Mouse (Mus musculus) MEL (cell line): ENCODE data around the gene Pkd1l2. TPM values are rescaled to one million over a fixed set of nuclear protein-coding genes. Genes with fewer than 3 reads are reported as not detected.

Experiments
- DNase-seq: peaks from one replicate; pipeline ENCODE4 v3.0.0; 2011; ENCODE audit warnings: low read depth, low spot score
- H3K27ac ChIP-seq: 2 replicates; pipeline ENCODE4 v1.5.1; 2012; ENCODE audit warnings: low read depth, mild to moderate bottlenecking, control low read depth, low read length, moderate library complexity; ENCODE audit not compliant: control insufficient read depth
- H3K27me3 ChIP-seq, 2 experiments: fragments of 150-350 bp in 1 of 2; sonication (generic) in 1 of 2; 2 replicates each; pipeline ENCODE4 v1.6.1; 2012; ENCODE audit warnings: low read length in 2 of 2, mild to moderate bottlenecking in 2 of 2, improper control_type of control experiment in 1 of 2, moderate library complexity in 1 of 2; ENCODE audit not compliant: insufficient read depth in 2 of 2, control insufficient read depth in 1 of 2
- H3K36me3 ChIP-seq, 2 experiments: 2 replicates each; pipeline ENCODE4 v1.6.1; 2012 to 2014; ENCODE audit warnings: low read length in 2 of 2, improper control_type of control experiment in 1 of 2, inconsistent platforms in 1 of 2, mild to moderate bottlenecking in 1 of 2; ENCODE audit not compliant: insufficient read depth in 2 of 2, control insufficient read depth in 1 of 2
- H3K4me1 ChIP-seq, 2 experiments: fragments of 150-350 bp in 1 of 2; sonication (generic) in 1 of 2; 2 replicates each; pipeline ENCODE4 v1.6.1; 2012; ENCODE audit warnings: low read length in 2 of 2, improper control_type of control experiment in 1 of 2, mild to moderate bottlenecking in 1 of 2; ENCODE audit not compliant: insufficient read depth in 2 of 2, control insufficient read depth in 1 of 2
- H3K4me3 ChIP-seq, 2 experiments: fragments of 150-350 bp in 1 of 2; sonication (generic) in 1 of 2; 2 replicates each; pipeline ENCODE4 v1.5.1; 2012; ENCODE audit warnings: low read depth in 2 of 2, low read length in 2 of 2, mild to moderate bottlenecking in 2 of 2, moderate library complexity in 2 of 2, control low read depth in 1 of 2, improper control_type of control experiment in 1 of 2; ENCODE audit not compliant: control insufficient read depth in 1 of 2, insufficient read depth in 1 of 2
- H3K79me2 ChIP-seq: 2 replicates; pipeline ENCODE4 v1.6.1; 2012; ENCODE audit warnings: mild to moderate bottlenecking, low read length, moderate library complexity; ENCODE audit not compliant: control insufficient read depth, poor library complexity, insufficient read depth
- H3K9ac ChIP-seq: 2 replicates; pipeline ENCODE4 v1.6.1; 2012; ENCODE audit warnings: low read depth, mild to moderate bottlenecking, control low read depth, low read length, moderate library complexity; ENCODE audit not compliant: control insufficient read depth, poor library complexity, severe bottlenecking
- H3K9me3 ChIP-seq: fragments of 150-350 bp; sonication (generic); replicated peaks from 2 replicates; pipeline ENCODE4 v1.6.1; 2012; ENCODE audit warnings: mild to moderate bottlenecking, low read length, improper control_type of control experiment, moderate library complexity; ENCODE audit not compliant: insufficient read depth
- CHD1 ChIP-seq: IDR thresholded peaks from 2 replicates; pipeline ENCODE4 v1.6.1; 2012; ENCODE audit warnings: low read depth, mild to moderate bottlenecking, inconsistent platforms, low read length, improper control_type of control experiment
- CHD2 ChIP-seq: IDR thresholded peaks from 2 replicates; pipeline ENCODE4 v1.6.1; 2011; ENCODE audit warnings: low read length, improper control_type of control experiment
- CTCF ChIP-seq, 3 experiments: IDR thresholded peaks in 2 of 3; conservative IDR thresholded peaks in 1 of 3; 2 replicates each; pipeline ENCODE4 v1.5.1; 2011 to 2012; ENCODE audit warnings: low read length in 3 of 3, low read depth in 2 of 3, mild to moderate bottlenecking in 2 of 3, improper control_type of control experiment in 1 of 3, inconsistent platforms in 1 of 3, mixed read lengths in 1 of 3, moderate library complexity in 1 of 3; ENCODE audit not compliant: control insufficient read depth in 1 of 3, insufficient read depth in 1 of 3, poor library complexity in 1 of 3, severe bottlenecking in 1 of 3
- E2F4 ChIP-seq: IDR thresholded peaks from 2 replicates; pipeline ENCODE4 v1.6.1; 2011; ENCODE audit warnings: low read depth, low read length, improper control_type of control experiment, borderline replicate concordance
- ELF1 ChIP-seq: IDR thresholded peaks from 2 replicates; pipeline ENCODE4 v1.6.1; 2014; ENCODE audit warnings: low read depth, mild to moderate bottlenecking, inconsistent platforms, low read length, improper control_type of control experiment, moderate library complexity
- EP300 ChIP-seq, 2 experiments: IDR thresholded peaks; 2 replicates each; pipeline ENCODE4 v1.6.1; 2011; ENCODE audit warnings: improper control_type of control experiment in 2 of 2, low read length in 2 of 2, low read depth in 1 of 2, mild to moderate bottlenecking in 1 of 2
- ETS1 ChIP-seq: IDR thresholded peaks from 2 replicates; pipeline ENCODE4 v1.6.1; 2012; ENCODE audit warnings: low read depth, mild to moderate bottlenecking, inconsistent platforms, low read length, improper control_type of control experiment, moderate library complexity
- GABPA ChIP-seq: IDR thresholded peaks from 2 replicates; pipeline ENCODE4 v1.6.1; 2012; ENCODE audit warnings: low read depth, mild to moderate bottlenecking, inconsistent platforms, low read length, improper control_type of control experiment, moderate library complexity
- GATA1 ChIP-seq: IDR thresholded peaks from 2 replicates; pipeline ENCODE4 v1.6.1; 2011; ENCODE audit warnings: low read depth, low read length, improper control_type of control experiment
- HCFC1 ChIP-seq: IDR thresholded peaks from 2 replicates; pipeline ENCODE4 v1.6.1; 2012; ENCODE audit warnings: low read depth, mild to moderate bottlenecking, inconsistent platforms, low read length, improper control_type of control experiment, moderate library complexity
- JUND ChIP-seq: IDR thresholded peaks from 2 replicates; pipeline ENCODE4 v1.6.1; 2011; ENCODE audit warnings: low read depth, mild to moderate bottlenecking, improper control_type of control experiment, low read length
- MAFK ChIP-seq: IDR thresholded peaks from 2 replicates; pipeline ENCODE4 v1.6.1; 2011; ENCODE audit warnings: low read depth, mild to moderate bottlenecking, low read length, improper control_type of control experiment, borderline replicate concordance
- MAX ChIP-seq: IDR thresholded peaks from 2 replicates; pipeline ENCODE4 v1.6.1; 2011; ENCODE audit warnings: low read length, improper control_type of control experiment
- MAZ ChIP-seq: IDR thresholded peaks from 2 replicates; pipeline ENCODE4 v1.6.1; 2012; ENCODE audit warnings: low read depth, mild to moderate bottlenecking, inconsistent platforms, low read length, improper control_type of control experiment
- MEF2A ChIP-seq: IDR thresholded peaks from 2 replicates; pipeline ENCODE4 v1.6.1; 2014; ENCODE audit warnings: low read depth, mild to moderate bottlenecking, inconsistent platforms, low read length, improper control_type of control experiment; ENCODE audit not compliant: poor library complexity, insufficient replicate concordance, severe bottlenecking; ENCODE audit errors: extremely low read depth
- MXI1 ChIP-seq: IDR thresholded peaks from 2 replicates; pipeline ENCODE4 v1.6.1; 2011; ENCODE audit warnings: mild to moderate bottlenecking, low read depth, low read length, improper control_type of control experiment
- MYB ChIP-seq: IDR thresholded peaks from 2 replicates; pipeline ENCODE4 v1.6.1; 2011; ENCODE audit warnings: mild to moderate bottlenecking, low read depth, low read length, improper control_type of control experiment
- MYC ChIP-seq: IDR thresholded peaks from 2 replicates; pipeline ENCODE4 v1.6.1; 2011; ENCODE audit warnings: low read depth, mild to moderate bottlenecking, low read length, improper control_type of control experiment, moderate library complexity
- NELFE ChIP-seq: IDR thresholded peaks from 2 replicates; pipeline ENCODE4 v1.6.1; 2011; ENCODE audit warnings: low read depth, low read length, improper control_type of control experiment
- NRF1 ChIP-seq: IDR thresholded peaks from 2 replicates; pipeline ENCODE4 v1.6.1; 2014; ENCODE audit warnings: low read depth, mild to moderate bottlenecking, inconsistent platforms, low read length, improper control_type of control experiment, moderate library complexity; ENCODE audit not compliant: poor library complexity, insufficient read depth, severe bottlenecking
- POLR2A ChIP-seq, 2 experiments: IDR thresholded peaks; 2 replicates each; pipeline ENCODE4 v1.6.1; 2011 to 2012; ENCODE audit warnings: low read length in 2 of 2, mild to moderate bottlenecking in 2 of 2, control low read depth in 1 of 2, improper control_type of control experiment in 1 of 2, low read depth in 1 of 2, moderate library complexity in 1 of 2; ENCODE audit not compliant: control insufficient read depth in 1 of 2, insufficient read depth in 1 of 2, poor library complexity in 1 of 2
- POLR2AphosphoS5 ChIP-seq: IDR thresholded peaks from 2 replicates; pipeline ENCODE4 v1.6.1; 2012; ENCODE audit warnings: low read depth, borderline replicate concordance, mild to moderate bottlenecking, inconsistent platforms, low read length, moderate library complexity, mixed read lengths
- RCOR1 ChIP-seq: IDR thresholded peaks from 2 replicates; pipeline ENCODE4 v1.6.1; 2012; ENCODE audit warnings: low read depth, mild to moderate bottlenecking, inconsistent platforms, low read length, improper control_type of control experiment
- SIN3A ChIP-seq: IDR thresholded peaks from 2 replicates; pipeline ENCODE4 v1.6.1; 2012; ENCODE audit warnings: low read length, improper control_type of control experiment, inconsistent platforms
- SMC3 ChIP-seq: IDR thresholded peaks from 2 replicates; pipeline ENCODE4 v1.6.1; 2011; ENCODE audit warnings: low read depth, low read length, improper control_type of control experiment
- TAL1 ChIP-seq: IDR thresholded peaks from 2 replicates; pipeline ENCODE4 v1.6.1; 2012; ENCODE audit warnings: mild to moderate bottlenecking, inconsistent platforms, low read length, moderate library complexity, mixed read lengths
- TCF12 ChIP-seq: IDR thresholded peaks from 2 replicates; pipeline ENCODE4 v1.6.1; 2014; ENCODE audit warnings: low read depth, mild to moderate bottlenecking, inconsistent platforms, low read length, improper control_type of control experiment, moderate library complexity
- USF1 ChIP-seq: IDR thresholded peaks from 2 replicates; pipeline ENCODE4 v1.6.1; 2014; ENCODE audit warnings: low read depth, mild to moderate bottlenecking, inconsistent platforms, low read length, improper control_type of control experiment, moderate library complexity
- USF2 ChIP-seq, 2 experiments: IDR thresholded peaks; 2 replicates each; pipeline ENCODE4 v1.6.1; 2011 to 2012; ENCODE audit warnings: improper control_type of control experiment in 2 of 2, low read length in 2 of 2, borderline replicate concordance in 1 of 2, inconsistent platforms in 1 of 2, low read depth in 1 of 2, mild to moderate bottlenecking in 1 of 2; ENCODE audit not compliant: insufficient read depth in 1 of 2
- ZNF384 ChIP-seq: IDR thresholded peaks from 2 replicates; pipeline ENCODE4 v1.6.1; 2012; ENCODE audit warnings: low read depth, mild to moderate bottlenecking, inconsistent platforms, low read length, improper control_type of control experiment
- polyA plus RNA-seq, 2 experiments: library from polyadenylated mRNA; stranded (reverse) in 1 of 2; unstranded in 1 of 2; fragments of >175 nt in 1 of 2; fragments of >200 nt in 1 of 2; gene quantifications; 2 replicates each; pipeline versions ENCODE4 v1.2.1 to v1.2.4; 2012; ENCODE audit warnings: low replicate concordance in 2 of 2, low read depth in 1 of 2; ENCODE audit not compliant: insufficient read length in 2 of 2, insufficient read depth in 1 of 2, missing spikeins in 1 of 2
- total RNA-seq: library from RNA; depleted of rRNA; stranded (reverse); fragments of 300-350 nt; gene quantifications from 2 replicates; pipeline ENCODE4 v1.2.3, GENCODE M21; 2012

Gene Pkd1l2
- total and polyA plus RNA-seq, 3 experiments = 0.86 to 1.5 TPM; not detected in 1

- TF ChIP-seq JUND = no peak
Observed at GRCm38 (mm10) chr8:117060306-117060705, 21.9 kb downstream of the Pkd1l2 start (continued).

DNA sequence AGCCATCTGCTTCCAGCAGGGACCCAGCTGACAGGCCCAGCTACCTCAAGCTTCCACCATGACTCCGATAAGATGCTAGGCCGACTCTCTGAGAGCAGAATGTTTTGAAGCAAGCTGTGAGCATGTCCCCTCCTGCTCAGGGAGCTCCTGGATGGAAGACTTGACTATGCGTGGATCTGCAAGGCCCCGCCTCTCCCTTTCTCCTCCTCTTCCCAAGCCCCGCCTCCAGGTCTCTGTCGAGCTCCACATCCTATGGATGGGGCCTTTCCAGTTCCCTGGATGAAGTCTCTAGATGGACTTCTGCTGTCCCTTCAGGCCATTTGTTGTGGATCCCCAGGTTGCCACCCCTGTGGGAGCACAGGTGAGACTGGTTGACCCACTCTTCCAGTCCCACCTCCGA lies 23.2 kb downstream of the Pkd1l2 start:
- DNase-seq = no peak
- Histone ChIP-seq H3K27me3 (no peaks in the 10 kb centered on the region), H3K4me3 (no peak overlapping the region), H3K27ac (no peak overlapping the region), H3K36me3 (peaks cover 0 to 5% of the 10 kb centered on the region in 2 experiments; a peak in 2 of 4 replicates), H3K79me2 (no peaks in the 10 kb centered on the region), H3K4me1 (peaks cover 10 to 23% of the 10 kb centered on the region in 2 experiments), H3K9ac (no peak overlapping the region), H3K9me3 (no peaks in the 10 kb centered on the region)
- no peak for TF ChIP-seq E2F4

DNA sequence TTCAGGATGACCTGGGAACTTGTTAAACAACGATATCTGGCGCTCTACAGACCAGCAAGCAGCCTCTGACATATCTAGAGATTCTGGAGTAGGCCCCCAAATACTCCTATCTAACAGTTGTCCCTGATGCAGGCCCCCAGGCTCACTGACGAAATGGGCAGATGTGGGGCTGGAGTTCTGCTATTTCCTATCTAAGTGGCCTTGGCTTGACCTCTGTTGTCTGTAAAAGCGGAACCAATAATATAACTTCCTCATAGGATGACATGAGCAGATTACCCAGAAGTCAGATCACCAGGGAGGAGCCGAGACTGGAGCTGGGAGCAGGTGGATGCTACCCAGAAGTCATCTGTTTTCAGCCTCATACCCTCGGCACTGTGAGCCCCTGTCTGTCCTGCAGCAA lies 27.2 kb downstream of the Pkd1l2 start:
- no peaks in the 10 kb centered on the region for H3K9me3 ChIP-seq
- peak overlapping the region; percentile 6 to 9 for H3K4me3 ChIP-seq
- H3K36me3 ChIP-seq = peaks cover 0 to 9% of the 10 kb centered on the region in 2 experiments; a peak in 2 of 4 replicates
- no peaks in the 10 kb centered on the region for H3K79me2 ChIP-seq
- no peaks in the 10 kb centered on the region for H3K27me3 ChIP-seq
- peak overlapping the region; percentile 60 for H3K27ac ChIP-seq
- H3K4me1 ChIP-seq = peaks cover 11 to 31% of the 10 kb centered on the region in 2 experiments
- DNase-seq = peak; percentile 88
- peak overlapping the region; percentile 37 for H3K9ac ChIP-seq
- TF ChIP-seq GATA1 (peak; percentile 76), MYC (no peak), ZNF384 (no peak), MAX (no peak), RCOR1 (peak; percentile 43; the same call in 1 of the 2 replicates), SMC3 (no peak), NELFE (peak; percentile 31; the same call in 1 of the 2 replicates), USF2 (IDR thresholded peaks at IDR 0.05; ENCODE audit: borderline replicate concordance in 1 of 2, insufficient read depth in 1 of 2, low read depth in 1 of 2, low read length in 2 of 2) (no peak), TAL1 (peak; percentile 63), MAFK (no peak), CTCF (IDR thresholded peaks at IDR 0.05 in 2 of 3, conservative IDR thresholded peaks at IDR 0.05 in 1 of 3; ENCODE audit: control insufficient read depth in 1 of 3, insufficient read depth in 1 of 3, low read depth in 2 of 3, low read length in 3 of 3, poor library complexity in 1 of 3, severe bottlenecking in 1 of 3) (no peak), MXI1 (peak; percentile 37; the same call in 1 of the 2 replicates), MYB (no peak), USF1 (no peak), JUND (no peak), HCFC1 (peak; percentile 71), EP300 (IDR thresholded peaks at IDR 0.05; ENCODE audit: low read depth in 1 of 2, low read length in 2 of 2) (peak; percentile 69 to 89), CHD2 (no peak), ETS1 (peak; percentile 85), GABPA (no peak), MAZ (0 out of 2 replicates have a peak, but pooled peaks have one; percentile 22), SIN3A (peak; percentile 71), NRF1 (no peak), CHD1 (no peak), ELF1 (peak; percentile 40; the same call in 1 of the 2 replicates), POLR2A (IDR thresholded peaks at IDR 0.05; ENCODE audit: control insufficient read depth in 1 of 2, insufficient read depth in 1 of 2, low read depth in 1 of 2, low read length in 2 of 2, poor library complexity in 1 of 2) (peak; percentile 30 to 45; a peak in 1 of 4 replicates), POLR2AphosphoS5 (no peak), TCF12 (peak; percentile 79), MEF2A (no peak)
